Mouse (Mus musculus): ENCODE measurements at regions not wholly inside any gene's neighbourhood (a gene's known extent, or its start where the extent isn't known, plus 50 kb on each side); places are given as distances from the start of the nearest gene placed in this dataset.
"Not testable (repeated sequence)": the region's sequence is repeated elsewhere in the genome, so short reads cannot be mapped to it uniquely, and the experiment has no call there.

DNA sequence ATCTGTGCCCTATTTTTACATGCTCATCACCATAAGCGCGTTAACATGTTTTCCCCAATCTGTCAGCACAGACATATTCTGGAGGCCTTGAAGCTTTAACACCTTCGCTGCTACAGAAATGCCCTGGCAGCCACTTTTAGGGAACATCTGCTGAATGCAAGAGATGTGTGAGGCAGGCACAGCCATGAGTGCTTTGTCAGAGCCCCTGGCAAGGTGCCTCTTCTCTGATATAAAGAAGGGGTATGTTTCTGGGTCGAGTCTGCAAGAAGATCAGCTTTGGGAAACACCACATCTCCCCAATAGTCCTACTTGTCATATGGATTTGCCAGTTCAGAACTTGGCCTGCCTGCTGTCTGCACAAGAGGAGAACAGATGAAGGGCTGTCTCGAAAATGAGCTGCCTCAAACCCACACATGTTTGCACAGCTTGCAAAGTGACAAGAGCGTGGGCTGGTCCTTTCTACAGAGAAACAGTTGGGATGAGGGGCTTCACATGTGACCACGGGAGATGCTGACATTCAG, 1263.3 kb upstream of the Klhl29 start:
- DNase-seq = peak; percentile 54
- intact Hi-C loops (cut with DNase I) = no loop called here

DNA sequence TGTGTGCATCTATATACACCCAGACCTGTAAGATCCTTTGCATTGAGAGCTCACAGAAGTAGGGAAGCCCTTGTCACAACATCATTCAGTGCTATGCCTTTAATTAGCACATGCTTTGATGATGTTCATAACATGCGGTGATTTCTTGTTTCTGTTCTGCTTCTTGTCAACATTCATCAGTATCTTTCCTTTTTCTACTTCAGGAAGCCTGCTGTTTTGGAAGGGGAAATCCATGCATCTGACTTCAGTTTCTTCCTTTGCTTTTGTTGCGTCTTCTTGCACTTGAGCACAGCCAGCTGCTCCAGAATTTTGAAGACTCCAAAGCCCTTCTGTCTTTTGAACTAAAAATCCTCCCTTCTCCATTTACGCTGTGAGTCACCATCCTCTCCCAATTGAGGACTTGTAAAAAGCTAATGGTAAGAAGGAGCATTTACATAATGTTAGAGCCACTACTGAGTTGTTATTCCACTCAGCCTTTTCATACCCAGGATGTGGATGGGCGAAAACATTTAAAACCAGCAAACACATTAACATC, 1262.4 kb upstream of the Klhl29 start:
- no peak for DNase-seq
- intact Hi-C loops (cut with DNase I) = no loop called here

DNA sequence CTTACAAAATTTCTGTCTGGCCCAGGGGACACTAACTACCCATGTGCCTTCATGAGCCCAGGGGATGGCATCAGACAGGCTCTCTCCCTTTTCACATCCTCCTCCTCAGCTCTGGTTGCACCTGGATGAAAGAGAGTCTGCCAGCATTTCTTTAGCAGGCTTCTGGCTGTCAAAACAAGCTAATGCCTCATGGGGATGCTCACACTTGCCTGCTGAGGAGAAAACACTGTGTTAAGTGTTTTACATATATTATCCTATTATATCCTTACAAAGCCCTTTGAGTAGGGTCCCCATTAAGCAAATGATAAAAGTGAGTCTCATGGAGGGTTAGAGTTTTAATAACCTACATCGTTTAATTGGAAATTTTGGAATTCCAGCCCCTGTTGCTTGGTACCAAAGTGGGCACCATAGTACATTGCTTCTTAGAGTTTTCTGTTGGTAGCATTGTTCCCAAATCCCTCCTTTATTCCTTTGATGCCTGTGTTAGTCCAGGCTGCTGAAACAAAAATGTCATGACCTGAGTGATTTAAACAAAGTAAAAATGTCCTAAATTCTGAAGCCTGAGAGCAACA, 1247.2 kb upstream of the Klhl29 start:
- intact Hi-C loops (cut with DNase I) = no loop called here

DNA sequence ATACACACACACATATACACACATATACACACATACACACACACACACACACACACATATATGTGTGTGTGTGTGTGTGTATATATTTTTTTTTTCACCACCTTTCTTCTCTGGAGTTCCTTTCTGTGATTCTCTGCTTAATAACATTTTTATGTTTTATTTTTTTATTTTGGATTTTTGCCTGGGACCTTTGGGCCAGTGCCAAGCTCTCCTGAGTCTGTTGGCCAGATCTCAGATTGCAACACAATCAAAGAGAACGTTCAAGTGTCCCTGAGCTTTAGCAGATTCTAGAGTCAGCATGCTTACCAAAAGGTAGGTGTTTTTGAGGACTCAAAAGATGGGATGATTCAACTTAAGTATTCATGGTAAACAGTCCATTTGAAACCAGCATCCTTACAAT, 1225.6 kb upstream of the Klhl29 start:
- DNase-seq = no peak
- intact Hi-C loops (cut with DNase I) = no loop called here

More for the DNA sequence above, 1247.2 kb upstream of the Klhl29 start:
- no peak for DNase-seq

DNA sequence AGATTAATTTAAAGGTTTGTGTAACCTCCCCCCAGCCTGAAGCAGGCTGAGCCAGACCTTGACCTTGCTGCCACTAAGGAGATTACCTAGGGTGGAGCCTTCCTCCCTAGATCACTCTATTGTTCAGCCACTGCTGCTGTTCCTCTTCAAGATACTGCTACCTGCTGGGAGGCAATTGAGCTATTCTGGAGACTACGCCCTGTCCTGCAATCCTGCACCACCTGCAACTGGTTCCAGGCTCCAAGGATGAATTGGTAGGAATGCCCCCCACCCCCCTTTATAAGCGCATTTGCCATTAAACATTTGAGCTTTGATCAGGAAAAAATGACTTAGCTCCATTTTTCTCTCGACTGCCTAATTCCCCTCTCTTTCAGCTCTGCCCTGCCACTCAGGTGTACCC, 1220.0 kb upstream of the Klhl29 start:
- DNase-seq; intact Hi-C loops (cut with DNase I): not testable (repeated sequence)

DNA sequence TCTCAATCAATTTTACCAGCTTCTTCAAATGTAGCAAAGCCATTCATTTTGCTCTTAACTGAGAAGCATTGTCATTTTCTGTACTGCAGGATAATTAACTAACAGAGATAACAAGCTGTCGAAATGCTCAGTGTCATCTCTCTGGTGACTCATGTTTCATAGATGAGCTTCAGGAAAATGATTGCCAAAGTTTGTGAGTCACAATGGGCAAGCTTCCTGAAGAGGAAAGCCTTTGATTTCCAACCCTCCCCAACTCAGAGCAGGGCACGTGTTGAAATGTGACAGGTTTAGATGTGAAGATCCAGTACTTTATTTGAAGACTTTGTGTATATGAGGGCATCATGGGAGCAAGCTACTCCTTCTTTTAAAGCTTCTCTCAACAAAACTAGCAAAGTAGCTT, 1214.7 kb upstream of the Klhl29 start:
- no peak for DNase-seq
- intact Hi-C loops (cut with DNase I) = no loop called here

DNA sequence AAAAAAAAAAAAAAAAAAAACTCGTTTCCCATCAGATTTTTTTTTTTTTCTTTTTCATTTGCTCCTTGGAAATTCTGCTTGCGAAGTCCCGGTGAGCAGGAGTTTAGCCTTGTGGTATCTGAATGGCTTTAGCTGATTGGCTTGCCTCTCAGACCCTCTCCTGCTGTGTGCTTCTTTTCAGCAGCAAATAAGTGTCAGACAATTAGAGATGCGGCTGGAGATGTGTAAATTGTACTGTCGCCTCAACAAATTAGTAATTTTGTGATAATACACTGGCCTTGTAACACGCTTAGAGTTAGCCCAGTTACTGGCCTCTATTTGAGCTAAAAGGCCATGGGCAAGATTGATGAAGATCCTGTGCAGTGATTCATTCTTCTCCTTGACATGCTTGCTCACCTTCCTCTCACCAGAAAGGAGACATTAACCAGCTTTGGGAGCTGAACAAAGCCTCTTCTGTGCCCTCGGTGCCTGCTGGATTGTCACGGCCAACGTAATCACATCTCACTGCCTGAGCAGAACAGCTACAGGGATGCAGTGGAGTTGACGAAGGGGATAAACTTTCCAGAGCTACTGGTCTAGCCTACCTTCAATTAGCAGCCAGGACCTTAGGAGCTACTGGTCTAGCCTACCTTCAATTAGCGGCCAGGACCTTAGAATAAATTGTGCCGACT, 1212.7 kb upstream of the Klhl29 start:
- no peak for DNase-seq
- intact Hi-C loops (cut with DNase I) = no loop called here

DNA sequence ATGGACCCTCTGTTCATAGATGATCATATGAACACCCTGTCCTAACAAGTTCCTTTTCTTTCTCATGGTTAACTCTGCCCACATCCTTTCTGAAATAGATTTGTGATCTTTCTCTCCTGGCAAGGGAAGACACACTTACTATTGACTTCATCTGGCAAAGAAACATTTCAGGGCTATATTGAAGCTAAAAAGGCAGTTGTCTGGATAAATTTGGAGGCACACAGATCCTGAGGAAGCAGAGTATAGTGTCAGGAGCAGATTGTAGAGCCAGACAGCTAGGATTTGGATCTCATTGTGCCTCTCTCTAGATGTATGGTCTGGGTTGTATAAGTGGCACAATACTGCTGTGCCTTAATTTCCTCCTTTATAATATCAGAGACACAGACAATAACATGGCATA, 1204.7 kb upstream of the Klhl29 start:
- intact Hi-C loops (cut with DNase I) = no loop called here
- DNase-seq = no peak

DNA sequence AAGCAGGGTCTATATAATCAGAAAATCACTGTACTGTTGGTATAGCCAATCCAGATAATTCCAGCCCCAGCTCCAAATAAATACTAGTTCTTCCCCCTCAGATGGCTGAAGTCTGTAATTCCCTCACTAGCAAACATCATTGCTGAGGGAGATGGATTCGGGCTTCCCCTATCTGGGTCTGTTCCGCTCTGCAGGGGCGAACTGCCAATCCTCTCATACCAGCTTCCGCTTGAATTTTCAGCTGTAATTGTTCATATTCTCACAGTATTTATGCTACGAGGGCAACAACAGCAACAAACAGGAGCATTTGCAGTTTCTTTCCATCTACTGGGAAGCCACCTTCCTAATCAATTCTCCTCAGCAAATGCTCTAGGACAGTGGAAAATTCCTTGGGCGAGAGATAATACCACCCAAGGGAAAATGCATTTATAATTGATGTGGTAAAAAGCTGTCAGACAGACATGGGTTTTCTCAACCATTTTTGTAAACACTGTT, 1201.4 kb upstream of the Klhl29 start:
- DNase-seq = peak; percentile 36
- intact Hi-C loops (cut with DNase I) = no loop called here
